Mouse (Mus musculus) midbrain, embryonic 14.5 days (tissue): ENCODE results near the gene Tagln. TPM values are rescaled to one million over a fixed set of nuclear protein-coding genes. Genes with fewer than 3 reads are reported as not detected.

Experiments used
- ATAC-seq: fragments of 200-750 bp; cut with Nextera tagmentation; 2 replicates; pipeline ENCODE4 v1.8.0; 2017; ENCODE audit warnings: moderate number of reproducible peaks, moderate library complexity; ENCODE audit not compliant: low FRiP score, low TSS enrichment
- DNase-seq: peaks from one replicate; pipeline ENCODE4 v3.0.0-alpha.2; 2015
- H3K27ac ChIP-seq: fragments of 300-500 bp; sonication (generic); replicated peaks from 2 replicates; pipeline ENCODE4 v1.5.1; 2014; ENCODE audit warnings: mild to moderate bottlenecking, low read depth, low read length, moderate library complexity
- H3K27me3 ChIP-seq: fragments of 300-500 bp; sonication (generic); 2 replicates; pipeline ENCODE4 v1.6.1; 2014; ENCODE audit warnings: low read length, control low read depth, mixed read lengths; ENCODE audit not compliant: control insufficient read depth, insufficient read depth
- H3K36me3 ChIP-seq: fragments of 300-500 bp; sonication (generic); 2 replicates; pipeline ENCODE4 v1.6.1; 2014; ENCODE audit warnings: low read length, control low read depth; ENCODE audit not compliant: control insufficient read depth, insufficient read depth
- H3K4me1 ChIP-seq: fragments of 300-500 bp; sonication (generic); 2 replicates; pipeline ENCODE4 v1.6.1; 2014; ENCODE audit warnings: mild to moderate bottlenecking, antibody characterized with exemption, low read length, control low read depth; ENCODE audit not compliant: control insufficient read depth, insufficient read depth
- H3K4me2 ChIP-seq: fragments of 300-500 bp; sonication (generic); 2 replicates; pipeline ENCODE4 v1.6.1; 2014; ENCODE audit warnings: mild to moderate bottlenecking, low read length, moderate library complexity
- H3K4me3 ChIP-seq: fragments of 300-500 bp; sonication (generic); replicated peaks from 2 replicates; pipeline ENCODE4 v1.5.1; 2014; ENCODE audit warnings: low read depth, low read length
- H3K9ac ChIP-seq: fragments of 300-500 bp; sonication (generic); replicated peaks from 2 replicates; pipeline ENCODE4 v1.6.1; 2014; ENCODE audit warnings: mild to moderate bottlenecking, low read length, moderate library complexity
- H3K9me3 ChIP-seq: fragments of 300-500 bp; sonication (generic); 2 replicates; pipeline ENCODE4 v1.6.1; 2016; ENCODE audit warnings: low read length, control low read depth, mixed read lengths; ENCODE audit not compliant: control insufficient read depth
- WGBS: fragments of 180-500 bp; shearing (Covaris S2); extraction: QIAGEN DNeasy Blood & Tissue Kit; methylation state at CpG from one replicate; pipeline ENCODE4 v1.1.7; 2014; 5-methylcytosine and 5-hydroxymethylcytosine counted together
- polyA plus RNA-seq: library from polyadenylated mRNA; unstranded; fragments of >200 nt; fragmentation: Nextera tagmentation; extraction: Ambion mirVana; gene quantifications from 2 replicates; pipeline ENCODE4 v1.2.1, GENCODE M21; 2014

Tagln gene
- 1.6 and 3.3 TPM in 2 replicates for polyA plus RNA-seq

DNA sequence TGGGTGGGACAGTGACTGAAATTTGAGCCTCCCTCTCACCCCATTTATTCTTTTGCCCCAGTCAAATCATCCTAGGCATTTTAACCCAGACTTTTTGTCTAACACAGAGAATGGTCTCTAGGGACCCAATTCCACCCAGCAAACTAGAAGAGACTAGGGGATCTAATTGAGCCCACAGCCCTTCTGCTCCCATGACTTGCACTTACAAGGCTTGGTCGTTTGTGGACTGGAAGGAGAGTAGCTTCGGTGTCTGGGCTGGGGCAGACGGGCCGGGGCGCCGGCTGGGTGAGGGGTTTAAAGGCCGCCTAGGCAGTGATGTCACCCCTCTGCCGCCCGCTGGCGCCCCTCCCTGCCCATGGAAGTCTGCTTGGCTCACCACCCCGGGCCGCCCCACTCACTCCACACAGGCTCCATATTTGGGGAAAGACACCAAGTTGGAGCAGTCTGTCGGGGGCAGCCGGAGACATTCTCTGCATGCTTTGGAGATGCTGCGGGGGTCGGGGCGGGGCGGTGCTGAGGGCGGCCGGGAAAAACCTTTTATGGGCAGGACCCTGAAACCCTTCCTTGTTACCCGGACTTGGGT is at the start of gene Tagln:
Tagln (minus strand) TSS at position 431 of the 583 bp plus-strand sequence.
- ATAC-seq = no peak
- WGBS = 9% methylated on average over 21 of the region's 21 CpGs
- no peaks in the 10 kb centered on the region for H3K9me3 ChIP-seq
- no peak within 1 kb of the TSS for H3K9ac ChIP-seq
- H3K4me2 ChIP-seq = peak within 1 kb of the TSS; percentile 35; the same call in 1 of the 2 replicates
- H3K27ac ChIP-seq = no peak within 1 kb of the TSS
- H3K27me3 ChIP-seq = no peaks in the 10 kb centered on the region
- no peak within 1 kb of the TSS for H3K4me3 ChIP-seq
- H3K36me3 ChIP-seq = peaks cover 42% of the 10 kb centered on the region
- no peak for DNase-seq
- H3K4me1 ChIP-seq = no peaks in the 10 kb centered on the region

DNA sequence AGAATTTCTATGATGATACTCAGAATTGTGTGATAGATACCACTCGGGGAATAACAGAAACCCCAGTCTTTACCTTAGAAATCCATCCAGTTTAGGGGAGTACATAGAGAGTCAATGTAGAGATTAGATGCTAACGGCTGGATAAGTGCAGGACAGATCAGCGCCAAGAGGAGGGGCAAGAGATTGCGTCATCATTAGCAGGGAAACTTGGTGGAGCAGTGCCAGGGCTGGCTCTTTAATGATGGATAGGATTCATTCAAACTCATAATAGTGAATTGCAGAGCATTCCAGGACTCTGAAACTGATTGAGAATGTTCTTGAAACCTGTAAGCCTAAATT is 49.3 kb upstream of the Tagln start:
- H3K4me2 ChIP-seq = peak overlapping the region; percentile 74
- peak overlapping the region; percentile 97 for H3K27ac ChIP-seq
- H3K9me3 ChIP-seq = no peaks in the 10 kb centered on the region
- peak overlapping the region; percentile 95 for H3K9ac ChIP-seq
- under 1% methylated on average over 4 of the region's 4 CpGs for WGBS
- peak; percentile 56 for ATAC-seq
- no peaks in the 10 kb centered on the region for H3K36me3 ChIP-seq
- H3K27me3 ChIP-seq = no peaks in the 10 kb centered on the region
- peak; percentile 79 for DNase-seq
- H3K4me1 ChIP-seq = peaks cover 20% of the 10 kb centered on the region
- H3K4me3 ChIP-seq = peak overlapping the region; percentile 98

DNA sequence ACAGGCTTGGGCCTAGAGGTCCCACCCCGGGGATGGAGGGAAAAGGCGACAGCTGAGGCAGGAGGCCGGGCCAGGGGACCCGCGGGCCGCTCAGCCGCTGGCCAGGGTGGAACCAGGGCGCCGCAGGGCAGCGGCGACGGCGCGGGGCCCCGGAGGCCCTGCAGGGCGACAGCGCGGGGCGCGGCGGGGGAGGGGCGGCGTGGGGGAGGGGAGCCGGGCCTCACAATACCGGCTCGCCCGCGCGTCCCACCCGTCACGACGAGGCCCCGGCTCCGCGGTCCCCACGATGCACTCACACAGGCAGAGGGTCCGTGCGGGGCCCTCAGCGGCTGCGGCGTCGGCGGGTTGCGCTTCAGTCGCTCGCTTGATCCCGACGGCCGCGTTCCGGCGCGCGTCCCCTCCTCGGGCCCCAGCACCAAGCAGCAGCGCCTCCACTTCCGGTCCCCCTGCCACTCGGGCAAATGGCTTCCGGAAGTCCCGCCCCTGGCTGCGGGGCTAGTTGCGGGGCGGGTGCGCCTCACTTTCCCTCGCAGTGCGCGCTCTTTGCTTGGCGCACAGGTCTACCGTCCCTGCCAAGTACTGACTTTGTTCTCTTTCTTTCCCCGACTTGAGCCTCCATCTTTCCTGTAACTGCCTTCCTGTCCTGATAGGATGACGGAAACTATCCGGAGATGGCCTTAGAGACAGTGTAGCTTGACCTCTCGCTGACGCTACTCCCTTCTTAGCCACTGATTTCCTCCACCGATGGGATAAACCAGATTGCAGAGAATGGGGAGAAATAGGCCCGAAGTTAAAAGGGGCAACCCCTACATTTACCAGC is 48.8 kb upstream of the Tagln start:
- no peaks in the 10 kb centered on the region for H3K9me3 ChIP-seq
- H3K36me3 ChIP-seq = no peaks in the 10 kb centered on the region
- DNase-seq = peak; percentile 98
- H3K4me3 ChIP-seq = peak overlapping the region; percentile 98
- ATAC-seq = peak; percentile 91
- peak overlapping the region; percentile 74 for H3K4me2 ChIP-seq
- peak overlapping the region; percentile 95 for H3K9ac ChIP-seq
- H3K27me3 ChIP-seq = no peaks in the 10 kb centered on the region
- H3K27ac ChIP-seq = peak overlapping the region; percentile 97
- H3K4me1 ChIP-seq = peaks cover 25% of the 10 kb centered on the region
- WGBS = under 1% methylated on average over 73 of the region's 76 CpGs

DNA sequence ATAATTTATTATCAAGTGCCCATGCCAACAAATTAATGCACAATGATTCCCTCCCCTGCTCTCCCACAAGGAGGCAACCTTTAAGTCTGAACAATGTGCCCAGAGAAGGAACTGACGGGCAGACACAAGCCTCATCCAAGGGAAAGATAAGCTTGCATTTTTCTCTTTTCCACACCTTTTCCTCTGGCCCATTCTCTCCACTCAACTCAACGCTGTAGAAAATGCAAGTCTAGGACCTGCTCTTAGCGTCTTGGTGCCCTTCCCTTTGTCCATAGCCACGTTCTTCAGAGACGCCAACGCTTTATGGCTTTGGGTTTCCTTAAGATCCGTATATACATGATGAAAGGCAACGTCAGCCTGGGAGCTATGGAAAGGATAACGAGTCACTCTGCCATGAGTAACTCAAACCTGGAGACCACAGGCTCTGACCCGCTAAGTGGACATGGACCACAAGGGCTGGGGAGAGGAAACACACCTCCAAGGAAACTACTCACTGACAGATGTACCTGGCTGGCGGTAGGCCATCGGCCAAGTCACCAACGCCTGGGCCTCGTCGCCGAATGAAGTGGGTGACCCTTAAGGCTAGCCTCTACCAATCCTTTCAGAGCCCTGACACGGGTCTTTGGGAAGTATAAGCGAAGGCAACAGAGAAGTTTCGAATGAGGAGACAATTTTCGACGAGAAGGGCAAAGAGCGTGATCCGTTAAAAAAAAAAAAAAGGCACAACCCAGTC is 48.0 kb upstream of the Tagln start:
- no peak for ATAC-seq
- DNase-seq = peak; percentile 56
- WGBS = under 1% methylated on average over 23 of the region's 23 CpGs
- Histone ChIP-seq H3K36me3 (no peaks in the 10 kb centered on the region), H3K27me3 (no peaks in the 10 kb centered on the region), H3K4me3 (peak overlapping the region; percentile 98), H3K9me3 (no peaks in the 10 kb centered on the region), H3K4me2 (peak overlapping the region; percentile 74), H3K4me1 (peaks cover 25% of the 10 kb centered on the region), H3K9ac (peak overlapping the region; percentile 95), H3K27ac (peak overlapping the region; percentile 97)

DNA sequence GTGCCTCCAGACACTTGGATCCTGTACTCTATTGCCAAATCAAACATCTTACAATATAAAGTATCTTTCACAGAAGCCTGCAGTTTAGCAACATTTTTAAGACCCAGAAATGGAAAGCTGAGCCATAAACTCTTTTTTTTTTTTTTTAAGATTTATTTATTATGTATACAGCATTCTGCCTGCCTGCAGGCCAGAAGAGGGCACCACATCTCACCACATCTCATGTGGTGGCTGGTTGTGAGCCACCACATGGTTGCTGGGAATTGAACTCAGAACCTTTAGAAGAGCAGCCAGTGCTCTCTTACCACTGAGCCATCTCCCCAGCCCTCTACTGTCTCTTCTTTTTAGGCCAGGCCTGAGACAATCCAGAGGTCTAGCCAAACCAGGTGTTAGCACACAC is 45.5 kb upstream of the Tagln start:
- ATAC-seq (no peak), DNase-seq (no peak)
- Histone ChIP-seq H3K27me3 (no peaks in the 10 kb centered on the region), H3K4me2 (no peak overlapping the region), H3K4me3 (no peak overlapping the region), H3K9me3 (no peaks in the 10 kb centered on the region), H3K4me1 (peaks cover 25% of the 10 kb centered on the region), H3K9ac (no peak overlapping the region), H3K27ac (no peak overlapping the region), H3K36me3 (no peaks in the 10 kb centered on the region)

DNA sequence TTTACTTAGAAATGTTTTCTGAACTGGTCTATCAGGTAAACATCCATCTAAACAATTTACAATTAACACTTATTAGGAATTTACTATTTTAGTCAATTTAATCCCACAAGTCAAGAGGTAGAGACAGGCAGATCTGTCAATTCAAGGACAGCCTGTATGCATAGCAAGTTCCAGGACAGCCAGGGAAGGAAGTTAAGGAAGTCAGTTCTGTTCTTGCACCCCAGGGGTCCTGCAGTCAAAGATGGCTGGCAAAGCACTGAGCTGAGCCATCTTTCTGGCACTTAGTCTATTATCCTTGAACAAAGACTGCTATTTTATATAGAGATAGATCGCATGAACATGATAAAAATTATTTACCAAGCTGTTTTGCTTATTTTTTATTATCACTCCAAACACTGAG is 44.8 kb upstream of the Tagln start:
- DNase-seq (no peak), ATAC-seq (no peak)
- Histone ChIP-seq H3K4me3 (no peak overlapping the region), H3K27ac (no peak overlapping the region), H3K4me2 (no peak overlapping the region), H3K9me3 (no peaks in the 10 kb centered on the region), H3K9ac (no peak overlapping the region), H3K36me3 (peaks cover 5% of the 10 kb centered on the region; the same call in 1 of the 2 replicates), H3K27me3 (no peaks in the 10 kb centered on the region), H3K4me1 (peaks cover 25% of the 10 kb centered on the region)
- WGBS = 90% methylated on average over 1 of the region's 1 CpGs

DNA sequence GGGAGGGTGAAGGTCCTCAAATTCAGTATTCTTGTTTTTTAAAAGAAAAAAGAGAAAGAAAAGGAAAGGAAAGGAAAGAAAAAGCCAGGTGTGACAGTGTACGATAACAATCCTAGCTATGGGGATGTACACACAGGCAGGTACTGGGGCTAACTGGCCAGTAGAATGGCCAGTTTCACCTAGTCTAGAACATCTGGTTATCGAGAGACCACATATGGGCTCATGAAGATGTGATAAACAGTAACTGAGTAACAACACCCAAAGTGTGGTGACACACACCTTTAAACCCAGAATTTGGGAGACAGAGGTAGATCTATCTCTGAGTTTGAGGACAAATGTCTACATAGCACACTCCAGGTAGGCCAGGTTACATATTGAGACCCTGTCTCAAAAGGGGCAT is 43.9 kb upstream of the Tagln start:
- DNase-seq (no peak), ATAC-seq (no peak)
- no peaks in the 10 kb centered on the region for H3K27me3 ChIP-seq
- 97% methylated on average over 2 of the region's 2 CpGs for WGBS
- peaks cover 25% of the 10 kb centered on the region for H3K4me1 ChIP-seq
- H3K36me3 ChIP-seq = peaks cover 11% of the 10 kb centered on the region
- H3K4me3 ChIP-seq = no peak overlapping the region
- no peak overlapping the region for H3K4me2 ChIP-seq
- H3K9me3 ChIP-seq = no peaks in the 10 kb centered on the region
- H3K27ac ChIP-seq = no peak overlapping the region
- no peak overlapping the region for H3K9ac ChIP-seq

DNA sequence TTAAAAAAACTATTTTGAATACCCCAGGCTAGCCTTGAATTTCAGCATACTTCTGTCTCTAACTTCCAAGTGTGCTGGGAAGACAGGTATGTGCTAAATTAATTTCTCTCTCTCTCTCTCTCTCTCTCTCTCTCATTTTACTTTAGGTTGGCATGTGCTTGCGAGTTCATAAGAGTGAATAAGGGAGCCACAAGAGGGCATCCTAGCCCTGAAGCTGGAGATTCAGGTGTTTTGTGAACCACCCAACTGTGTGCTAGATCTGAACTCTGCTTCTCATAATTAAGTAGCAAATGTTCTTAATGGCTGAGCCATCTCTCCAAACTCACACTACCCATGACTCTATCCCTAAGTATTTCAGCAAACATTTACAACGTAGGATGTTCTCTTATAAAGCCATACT is 41.0 kb upstream of the Tagln start:
- 88% methylated on average over 2 of the region's 2 CpGs for whole genome bisulfite sequencing
- Histone ChIP-seq H3K4me3 (no peak overlapping the region), H3K4me1 (peaks cover 17% of the 10 kb centered on the region; the same call in 1 of the 2 replicates), H3K27me3 (no peaks in the 10 kb centered on the region), H3K4me2 (no peak overlapping the region), H3K9ac (no peak overlapping the region), H3K27ac (no peak overlapping the region), H3K9me3 (no peaks in the 10 kb centered on the region), H3K36me3 (peaks cover 38% of the 10 kb centered on the region)
- DNase-seq (peak; percentile 34), ATAC-seq (no peak)
